Mouse (Mus musculus): ENCODE data around the gene Banp. TPM values are rescaled to one million over a fixed set of nuclear protein-coding genes. Genes with fewer than 3 reads are reported as not detected.

Banp gene
- polyA plus RNA-seq, 1 experiment = 114 TPM

DNA sequence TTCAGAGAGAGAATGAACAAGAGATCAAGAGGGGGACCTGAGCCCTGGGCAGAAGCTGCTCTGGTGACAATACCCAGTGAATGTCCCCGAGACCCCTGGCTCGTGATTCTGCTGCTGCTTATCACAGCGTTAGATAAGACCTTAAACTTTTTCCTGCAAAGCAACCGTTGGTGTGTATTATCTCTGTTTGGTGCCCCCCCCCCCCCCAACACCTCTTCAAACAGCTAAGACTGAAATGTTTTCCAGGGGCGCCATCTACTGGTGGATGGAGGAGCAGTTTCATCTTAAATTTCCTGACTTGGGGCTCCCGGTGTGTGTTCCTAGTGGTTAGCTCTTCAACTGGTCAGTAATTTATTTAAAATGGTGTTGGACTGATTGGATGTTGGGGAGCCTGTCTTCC lies 39.9 kb upstream of the Banp start:
- TF ChIP-seq CTCF (IDR thresholded peaks at IDR 0.05; ENCODE audit: borderline replicate concordance, extremely low read depth, insufficient read depth, insufficient read length) (peak; percentile 70; the same call in 1 of the 2 replicates), POLR2A (IDR thresholded peaks at IDR 0.05; ENCODE audit: borderline replicate concordance, extremely low read depth, insufficient read depth, insufficient read length, poor library complexity, severe bottlenecking) (no peak)
- peak; percentile 85 for DNase-seq (ENCODE audit: low read depth)

DNA sequence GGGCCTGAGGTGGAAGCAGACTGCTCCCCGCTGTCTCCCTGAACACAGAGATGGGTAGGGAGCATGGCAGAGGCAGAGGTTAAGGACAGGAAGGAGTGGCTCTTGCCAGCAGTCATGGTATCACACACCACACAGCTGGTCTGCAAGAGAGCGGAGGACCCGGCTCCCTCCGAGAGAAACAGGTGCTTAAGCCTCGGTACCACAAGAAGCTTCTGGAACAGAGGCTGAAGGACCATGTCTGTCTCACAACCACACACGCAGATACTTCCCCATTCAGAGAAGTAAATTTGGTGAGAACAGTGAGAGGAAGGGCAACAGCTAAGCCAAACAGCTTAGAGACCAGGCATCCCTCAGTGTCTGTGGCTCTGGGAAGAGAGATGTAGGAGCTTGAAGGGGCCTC lies 38.1 kb upstream of the Banp start:
- no peak for DNase-seq (ENCODE audit: low read depth)
- TF ChIP-seq POLR2A (IDR thresholded peaks at IDR 0.05; ENCODE audit: borderline replicate concordance, extremely low read depth, insufficient read depth, insufficient read length, poor library complexity, severe bottlenecking) (no peak), CTCF (IDR thresholded peaks at IDR 0.05; ENCODE audit: borderline replicate concordance, extremely low read depth, insufficient read depth, insufficient read length) (no peak)

DNA sequence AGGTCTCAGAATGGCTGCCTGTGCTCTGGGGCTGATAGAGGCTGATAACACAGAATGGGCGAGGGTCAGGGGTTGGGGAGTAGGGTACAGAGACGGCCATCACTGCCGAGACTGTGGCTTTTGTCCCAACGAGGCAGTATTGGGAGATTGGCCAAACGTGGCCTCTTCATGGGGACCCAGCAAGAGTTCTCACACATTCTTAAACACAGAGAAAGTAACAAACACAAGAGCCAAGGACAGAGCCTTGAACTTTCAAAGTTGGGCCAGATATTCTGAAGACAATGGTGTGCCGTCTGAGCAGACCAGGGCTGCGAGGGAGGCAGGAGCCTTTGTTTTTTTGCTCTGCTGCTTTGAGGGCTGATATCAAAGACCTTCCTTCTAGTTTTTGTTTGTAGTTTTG lies 37.6 kb upstream of the Banp start:
- TF ChIP-seq CTCF (IDR thresholded peaks at IDR 0.05; ENCODE audit: borderline replicate concordance, extremely low read depth, insufficient read depth, insufficient read length) = no peak
- TF ChIP-seq POLR2A (IDR thresholded peaks at IDR 0.05; ENCODE audit: borderline replicate concordance, extremely low read depth, insufficient read depth, insufficient read length, poor library complexity, severe bottlenecking) = no peak
- DNase-seq (ENCODE audit: low read depth) = no peak

DNA sequence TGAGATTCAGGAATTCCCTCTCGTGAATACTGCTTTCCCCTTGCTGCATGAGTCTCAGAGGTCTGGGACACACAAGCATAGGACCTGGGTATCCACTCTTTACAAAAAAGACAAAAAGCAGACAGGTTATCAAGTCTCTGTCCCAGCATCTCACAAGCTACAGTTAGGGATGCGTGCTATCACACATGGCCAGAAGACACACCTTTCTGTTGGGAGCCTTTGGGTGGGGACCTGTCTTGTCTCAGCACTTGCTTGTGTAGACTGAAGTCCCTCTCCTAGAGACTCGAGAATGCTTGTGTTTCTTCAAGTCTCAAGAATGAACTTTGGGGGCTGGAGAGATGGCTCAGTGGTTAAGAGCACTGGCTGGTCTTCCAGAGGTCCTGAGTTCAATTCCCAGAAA lies 36.7 kb upstream of the Banp start:
- TF ChIP-seq CTCF (IDR thresholded peaks at IDR 0.05; ENCODE audit: borderline replicate concordance, extremely low read depth, insufficient read depth, insufficient read length) = no peak
- no peak for TF ChIP-seq POLR2A (IDR thresholded peaks at IDR 0.05; ENCODE audit: borderline replicate concordance, extremely low read depth, insufficient read depth, insufficient read length, poor library complexity, severe bottlenecking)
- no peak for DNase-seq (ENCODE audit: low read depth)

DNA sequence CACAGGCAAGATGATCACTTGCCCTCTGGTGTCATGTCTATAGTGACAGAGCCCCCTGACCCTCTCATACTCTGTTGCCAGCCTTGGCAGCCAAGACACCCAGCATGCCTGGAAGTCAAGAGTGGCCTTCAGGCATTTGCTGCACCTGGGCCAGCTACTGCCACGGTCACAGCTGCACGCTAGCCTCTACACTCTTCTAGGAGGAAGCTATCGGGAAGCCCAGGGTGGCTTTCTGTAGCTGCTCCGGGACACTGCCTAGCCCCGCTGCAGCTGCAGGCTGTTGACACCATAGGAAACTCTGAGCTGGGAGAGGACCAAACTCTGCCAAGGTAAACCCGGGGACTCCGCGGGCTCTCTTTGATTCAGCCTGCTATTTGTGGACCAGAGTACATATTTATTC lies 36.2 kb upstream of the Banp start:
- no peak for DNase-seq (ENCODE audit: low read depth)
- TF ChIP-seq CTCF (IDR thresholded peaks at IDR 0.05; ENCODE audit: borderline replicate concordance, extremely low read depth, insufficient read depth, insufficient read length) (no peak), POLR2A (IDR thresholded peaks at IDR 0.05; ENCODE audit: borderline replicate concordance, extremely low read depth, insufficient read depth, insufficient read length, poor library complexity, severe bottlenecking) (no peak)

DNA sequence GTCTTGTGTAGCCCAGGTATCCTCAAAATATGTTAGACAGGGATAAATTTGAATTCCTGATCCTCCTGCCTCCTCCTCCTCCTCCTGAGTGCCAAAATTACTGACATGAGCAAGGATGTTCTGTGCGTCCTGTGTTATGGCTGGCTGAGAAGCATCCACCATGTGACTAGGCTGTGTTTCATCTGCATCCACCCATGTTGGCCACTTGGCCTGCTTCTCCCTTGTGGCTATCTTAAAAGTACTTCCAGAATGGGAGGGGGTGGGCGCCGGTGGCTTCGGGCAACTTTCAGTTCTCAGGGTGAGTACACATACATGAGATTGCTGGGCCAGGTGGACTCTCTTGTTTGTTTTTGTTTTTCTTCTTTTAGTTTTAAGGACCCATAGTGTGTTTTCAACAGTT lies 30.4 kb upstream of the Banp start:
- TF ChIP-seq CTCF (IDR thresholded peaks at IDR 0.05; ENCODE audit: borderline replicate concordance, extremely low read depth, insufficient read depth, insufficient read length) = no peak
- TF ChIP-seq POLR2A (IDR thresholded peaks at IDR 0.05; ENCODE audit: borderline replicate concordance, extremely low read depth, insufficient read depth, insufficient read length, poor library complexity, severe bottlenecking) = no peak

DNA sequence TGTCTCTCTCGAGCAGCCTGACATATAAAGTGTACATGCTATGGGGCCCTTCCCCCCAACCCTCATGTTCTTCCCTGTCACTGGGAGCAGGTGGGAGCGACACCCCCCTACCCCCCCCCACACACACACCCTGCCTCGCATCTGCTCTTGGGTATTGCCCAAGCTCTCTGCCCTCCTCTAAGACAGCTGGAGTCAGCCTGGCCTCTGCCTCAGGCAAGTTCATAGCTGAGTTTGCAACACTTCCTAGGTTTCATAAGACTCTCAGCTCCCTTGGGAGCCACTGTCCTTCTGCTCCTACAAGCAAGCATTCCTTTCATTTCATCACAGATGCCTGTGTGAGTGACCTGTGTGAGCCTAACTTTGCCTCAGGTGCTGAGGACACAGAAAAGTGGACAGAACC lies 29.8 kb upstream of the Banp start:
- DNase-seq (ENCODE audit: low read depth) = no peak
- TF ChIP-seq CTCF (IDR thresholded peaks at IDR 0.05; ENCODE audit: borderline replicate concordance, extremely low read depth, insufficient read depth, insufficient read length) (no peak), POLR2A (IDR thresholded peaks at IDR 0.05; ENCODE audit: borderline replicate concordance, extremely low read depth, insufficient read depth, insufficient read length, poor library complexity, severe bottlenecking) (no peak)

More for the DNA sequence above, 30.4 kb upstream of the Banp start:
- no peak for DNase-seq (ENCODE audit: low read depth)

DNA sequence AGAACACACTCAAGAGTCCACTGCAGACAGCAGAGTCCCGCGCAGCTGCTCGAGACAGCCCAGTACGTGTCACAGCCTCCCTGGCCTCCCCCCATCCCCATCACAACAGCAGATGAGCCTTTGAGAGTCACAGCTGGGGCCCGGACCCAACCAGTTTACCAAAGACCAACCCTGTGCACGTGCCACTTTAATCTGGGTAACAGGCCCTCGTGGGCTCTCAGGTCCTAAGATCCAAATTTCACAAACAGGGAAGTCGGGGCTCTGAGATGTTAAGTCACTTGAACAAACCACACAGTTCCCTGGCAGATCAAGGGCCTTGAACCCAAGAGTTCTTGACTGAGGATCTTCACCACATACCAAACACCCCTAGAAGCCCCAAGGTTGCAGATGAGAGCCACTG lies 28.0 kb upstream of the Banp start:
- DNase-seq (ENCODE audit: low read depth) = no peak
- TF ChIP-seq POLR2A (IDR thresholded peaks at IDR 0.05; ENCODE audit: borderline replicate concordance, extremely low read depth, insufficient read depth, insufficient read length, poor library complexity, severe bottlenecking) (no peak), CTCF (IDR thresholded peaks at IDR 0.05; ENCODE audit: borderline replicate concordance, extremely low read depth, insufficient read depth, insufficient read length) (no peak)

DNA sequence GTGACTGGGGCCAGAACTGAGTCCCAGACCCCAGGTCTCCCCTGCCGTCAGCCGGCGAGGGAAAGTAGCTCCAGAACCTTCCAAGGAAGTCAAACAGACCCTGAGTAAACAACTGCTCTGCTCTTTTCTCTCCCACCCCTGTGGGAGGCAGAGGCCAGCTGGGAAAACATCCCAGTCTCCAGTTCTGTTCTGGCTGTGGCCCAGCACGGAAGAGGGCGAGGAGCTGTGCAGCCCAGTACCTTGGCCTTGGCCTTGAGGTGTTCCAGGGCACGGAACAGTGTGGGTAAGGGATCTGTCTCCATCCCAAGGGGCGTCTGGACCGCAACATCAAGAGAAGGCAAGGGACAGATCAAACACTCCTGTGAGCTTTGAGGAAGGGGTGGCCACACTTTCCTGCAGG lies 27.4 kb upstream of the Banp start:
- TF ChIP-seq POLR2A (IDR thresholded peaks at IDR 0.05; ENCODE audit: borderline replicate concordance, extremely low read depth, insufficient read depth, insufficient read length, poor library complexity, severe bottlenecking) (no peak), CTCF (IDR thresholded peaks at IDR 0.05; ENCODE audit: borderline replicate concordance, extremely low read depth, insufficient read depth, insufficient read length) (no peak)
- no peak for DNase-seq (ENCODE audit: low read depth)

DNA sequence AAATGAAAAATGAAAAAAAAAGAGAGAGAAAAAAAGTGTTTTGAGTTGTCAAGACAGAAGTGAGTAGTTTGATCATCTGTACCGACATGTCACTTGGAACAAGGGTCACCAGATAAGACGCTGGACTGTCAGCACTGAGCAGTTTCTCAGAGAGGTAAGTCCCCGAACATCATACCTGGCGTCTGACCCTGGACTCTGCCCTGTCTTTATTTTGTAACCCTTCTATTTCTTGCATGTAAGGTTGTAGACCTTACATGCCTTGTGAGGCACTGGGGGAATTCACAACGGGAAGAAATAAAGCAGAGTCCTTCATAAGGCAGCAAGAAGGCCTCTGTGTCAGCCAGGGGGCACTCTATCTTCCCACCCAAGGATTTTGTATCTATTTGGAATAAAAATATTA lies 24.9 kb upstream of the Banp start:
- no peak for DNase-seq (ENCODE audit: low read depth)
- no peak for TF ChIP-seq POLR2A (IDR thresholded peaks at IDR 0.05; ENCODE audit: borderline replicate concordance, extremely low read depth, insufficient read depth, insufficient read length, poor library complexity, severe bottlenecking)
- no peak for TF ChIP-seq CTCF (IDR thresholded peaks at IDR 0.05; ENCODE audit: borderline replicate concordance, extremely low read depth, insufficient read depth, insufficient read length)

DNA sequence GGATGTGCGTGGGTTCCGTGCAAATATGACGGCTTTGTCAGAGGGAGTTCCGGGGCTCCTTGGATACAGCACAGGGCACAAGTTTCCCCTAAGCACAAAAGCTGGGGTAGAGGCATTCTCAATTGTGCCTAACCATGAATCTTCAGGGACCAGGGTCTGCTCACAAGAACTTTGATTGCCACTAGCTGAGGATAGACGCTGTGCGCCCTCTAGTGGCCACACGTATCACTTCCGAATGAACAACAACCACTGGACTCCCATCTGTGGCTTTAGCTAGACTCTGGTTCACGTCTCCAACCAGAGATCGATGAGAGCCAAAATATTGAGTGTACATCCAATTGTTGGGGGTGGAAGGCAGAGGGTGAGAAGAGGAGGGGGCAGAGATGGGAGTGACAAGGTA lies 23.9 kb upstream of the Banp start:
- peak; percentile 93 for TF ChIP-seq CTCF (IDR thresholded peaks at IDR 0.05; ENCODE audit: borderline replicate concordance, extremely low read depth, insufficient read depth, insufficient read length)
- no peak for TF ChIP-seq POLR2A (IDR thresholded peaks at IDR 0.05; ENCODE audit: borderline replicate concordance, extremely low read depth, insufficient read depth, insufficient read length, poor library complexity, severe bottlenecking)
- peak; percentile 91 for DNase-seq (ENCODE audit: low read depth)

DNA sequence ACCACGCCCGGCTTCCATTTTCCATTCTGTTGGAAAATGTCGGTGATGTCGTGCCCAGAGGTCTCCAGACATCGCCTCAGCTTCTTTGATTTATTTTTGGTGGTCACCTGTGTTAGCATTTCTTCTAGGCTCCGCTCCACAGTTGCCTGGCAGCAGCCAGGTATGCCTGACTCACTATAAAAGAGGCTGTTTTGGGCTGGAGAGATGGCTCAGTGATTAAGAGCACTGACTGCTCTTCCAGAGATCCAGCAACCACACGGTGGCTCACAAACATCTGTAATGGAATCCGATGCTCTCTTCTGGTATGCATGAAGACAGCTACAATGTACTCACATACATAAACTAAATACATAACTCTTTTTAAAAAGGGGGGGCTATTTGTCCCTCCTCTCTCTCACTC lies 23.3 kb upstream of the Banp start:
- TF ChIP-seq POLR2A (IDR thresholded peaks at IDR 0.05; ENCODE audit: borderline replicate concordance, extremely low read depth, insufficient read depth, insufficient read length, poor library complexity, severe bottlenecking) (no peak), CTCF (IDR thresholded peaks at IDR 0.05; ENCODE audit: borderline replicate concordance, extremely low read depth, insufficient read depth, insufficient read length) (no peak)
- DNase-seq (ENCODE audit: low read depth) = no peak

DNA sequence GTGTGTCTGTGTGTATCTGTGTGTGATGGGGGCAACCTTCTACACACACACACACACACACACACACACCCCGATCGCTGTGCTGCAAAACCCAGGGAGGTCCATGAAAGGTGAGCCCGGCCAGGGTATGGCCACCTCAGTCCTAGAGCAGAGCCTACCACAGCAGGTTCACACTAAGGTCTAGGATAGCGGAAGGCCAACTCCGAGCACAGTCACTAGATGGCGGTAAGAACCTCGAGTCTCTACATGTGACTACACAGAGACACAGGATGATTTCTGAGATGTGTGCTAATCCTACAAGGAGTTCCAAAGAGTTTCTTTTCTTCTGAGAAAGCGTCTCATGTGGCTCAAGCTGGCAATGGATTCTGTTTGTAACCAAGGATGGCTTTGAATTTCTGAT lies 22.2 kb upstream of the Banp start:
- DNase-seq (ENCODE audit: low read depth) = peak; percentile 71
- TF ChIP-seq POLR2A (IDR thresholded peaks at IDR 0.05; ENCODE audit: borderline replicate concordance, extremely low read depth, insufficient read depth, insufficient read length, poor library complexity, severe bottlenecking) (no peak), CTCF (IDR thresholded peaks at IDR 0.05; ENCODE audit: borderline replicate concordance, extremely low read depth, insufficient read depth, insufficient read length) (peak; percentile 64; the same call in 1 of the 2 replicates)

Data from brain, embryonic 14.5 days (tissue).